Mouse (Mus musculus): ENCODE results near the gene Megf11. TPM values are rescaled to one million over a fixed set of nuclear protein-coding genes. Genes with fewer than 3 reads are reported as not detected.

Gene Megf11
- polyA plus RNA-seq, 1 experiment from 2014 or later, result 18.0 TPM

DNA sequence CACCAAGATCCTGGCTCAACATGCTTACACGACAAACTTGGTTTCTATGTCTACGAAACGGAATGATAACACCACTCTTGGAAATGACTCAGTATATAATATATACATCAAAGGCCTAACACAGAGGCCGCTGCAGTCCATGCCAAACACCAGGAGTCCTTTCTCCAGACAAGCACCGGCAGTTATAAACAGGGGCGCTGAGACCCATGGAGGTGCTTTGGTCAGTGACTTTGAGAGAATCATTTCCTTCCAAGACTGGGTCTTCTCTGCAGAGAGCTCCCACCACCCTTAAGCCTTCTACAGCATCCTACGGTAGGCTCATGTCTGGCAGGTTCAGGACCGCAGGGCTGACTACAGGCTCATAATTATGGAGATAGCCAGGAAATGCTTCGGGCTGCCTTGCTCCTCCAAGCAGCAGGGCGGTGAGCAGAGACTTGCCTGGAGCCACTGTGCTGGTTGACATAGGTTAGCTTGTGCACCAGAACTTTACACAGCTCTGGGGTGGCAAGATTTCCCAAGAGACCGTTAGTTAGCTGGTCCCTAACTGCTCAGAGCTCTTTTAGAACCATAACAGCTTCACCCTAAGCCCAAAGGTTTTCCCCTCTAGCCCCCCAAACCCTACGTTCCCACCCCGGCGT, 219.8 kb downstream of the Megf11 start:
- Histone ChIP-seq H3K27me3 (0 out of 2 replicates have a peak, but pooled peaks cover 3% of the 10 kb centered on the region), H3K4me1 (replicated peaks) (peaks cover 59% of the 10 kb centered on the region), H3K27ac (replicated peaks) (peak overlapping the region; percentile 66), H3K4me2 (no peak overlapping the region), H3K9ac (no peak overlapping the region), H3K36me3 (no peaks in the 10 kb centered on the region), H3K4me3 (no peak overlapping the region), H3K9me3 (no peaks in the 10 kb centered on the region)
- peak; percentile 19 for ATAC-seq (ENCODE audit: low read depth)
- 65% methylated on average over 14 of the region's 14 CpGs for whole genome bisulfite sequencing

GRCm38 (mm10) chr9:64605735-64606349, 220.4 kb downstream of the Megf11 start:
- H3K4me3 ChIP-seq, result no peak overlapping the region
- H3K4me2 ChIP-seq, result no peak overlapping the region
- H3K27me3 ChIP-seq, result 0 out of 2 replicates have a peak, but pooled peaks cover 3% of the 10 kb centered on the region
- H3K9ac ChIP-seq, result no peak overlapping the region
- ATAC-seq (ENCODE audit: low read depth), result peak; percentile 86
- no peaks in the 10 kb centered on the region for H3K9me3 ChIP-seq
- H3K27ac ChIP-seq (replicated peaks), result peak overlapping the region; percentile 66
- H3K36me3 ChIP-seq, result no peaks in the 10 kb centered on the region
- peaks cover 66% of the 10 kb centered on the region for H3K4me1 ChIP-seq (replicated peaks)
- 11% methylated on average over 13 of the region's 13 CpGs for WGBS

DNA sequence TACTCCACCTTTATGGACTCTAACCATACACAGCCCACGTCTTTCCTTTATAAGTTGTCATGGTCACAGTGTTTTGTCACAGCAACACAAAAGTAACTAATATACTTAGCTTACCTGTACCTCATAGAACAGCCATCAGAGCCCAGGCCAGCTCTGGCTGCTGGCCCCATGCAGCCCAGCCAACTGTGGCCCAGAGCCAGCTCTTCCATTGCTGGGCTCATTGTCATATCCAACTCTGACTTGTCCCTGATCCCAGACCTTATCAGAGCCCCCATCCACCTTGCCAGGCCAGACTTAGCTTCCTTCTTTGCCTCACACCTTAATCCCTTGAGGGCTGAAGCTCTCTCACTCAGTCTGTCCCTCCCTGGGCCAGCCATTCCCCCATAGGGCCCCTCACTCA, 221.6 kb downstream of the Megf11 start:
- ATAC-seq (ENCODE audit: low read depth), result no peak

DNA sequence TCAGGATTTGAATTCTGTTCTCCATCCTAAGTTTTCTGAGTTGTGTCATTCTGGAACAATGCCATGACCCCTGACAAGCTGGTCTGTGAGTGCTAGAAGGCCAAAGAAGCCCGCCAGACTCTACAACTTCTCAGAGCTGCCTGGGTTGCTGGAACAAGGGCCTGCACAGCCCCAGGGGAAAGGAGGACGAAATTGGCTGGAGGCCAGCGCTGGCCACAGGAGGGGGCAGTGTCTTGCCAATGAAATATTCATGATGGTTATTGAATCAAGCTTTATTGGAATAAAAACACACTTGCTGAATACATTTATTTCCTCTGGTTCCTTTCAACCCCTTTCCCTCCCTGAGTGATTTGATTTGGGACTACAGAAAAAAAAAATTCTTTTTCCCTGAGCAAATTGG, 224.1 kb downstream of the Megf11 start:
- H3K4me2 ChIP-seq, result no peak overlapping the region
- no peak overlapping the region for H3K9ac ChIP-seq
- H3K27ac ChIP-seq (replicated peaks), result peak overlapping the region; percentile 39; the same call in 1 of the 2 replicates
- H3K36me3 ChIP-seq, result no peaks in the 10 kb centered on the region
- peaks cover 81% of the 10 kb centered on the region for H3K4me1 ChIP-seq (replicated peaks)
- H3K9me3 ChIP-seq, result no peaks in the 10 kb centered on the region
- no peak for ATAC-seq (ENCODE audit: low read depth)
- 0 out of 2 replicates have a peak, but pooled peaks cover 3% of the 10 kb centered on the region for H3K27me3 ChIP-seq
- WGBS, result 19% methylated on average over 3 of the region's 3 CpGs
- H3K4me3 ChIP-seq, result no peak overlapping the region

More for the DNA sequence above, 221.6 kb downstream of the Megf11 start:
- Histone ChIP-seq H3K36me3 (no peaks in the 10 kb centered on the region), H3K9ac (no peak overlapping the region), H3K9me3 (no peaks in the 10 kb centered on the region), H3K27ac (replicated peaks) (peak overlapping the region; percentile 66; the same call in 1 of the 2 replicates), H3K27me3 (0 out of 2 replicates have a peak, but pooled peaks cover 3% of the 10 kb centered on the region), H3K4me3 (no peak overlapping the region), H3K4me2 (no peak overlapping the region), H3K4me1 (replicated peaks) (peaks cover 78% of the 10 kb centered on the region)
- WGBS, result 97% methylated on average over 1 of the region's 1 CpGs

- no peaks in the 10 kb centered on the region for H3K9me3 ChIP-seq
- peaks cover 53% of the 10 kb centered on the region for H3K4me1 ChIP-seq (replicated peaks)
- no peaks in the 10 kb centered on the region for H3K36me3 ChIP-seq
- H3K4me3 ChIP-seq, result no peak overlapping the region
- H3K9ac ChIP-seq, result 0 out of 2 replicates have a peak overlapping the region, but pooled peaks have one; percentile 2
- H3K27ac ChIP-seq (replicated peaks), result peak overlapping the region; percentile 82
- H3K4me2 ChIP-seq, result peak overlapping the region; percentile 35
- H3K27me3 ChIP-seq, result peaks cover 8% of the 10 kb centered on the region
- WGBS, result 9% methylated on average over 7 of the region's 7 CpGs
- peak; percentile 83 for ATAC-seq (ENCODE audit: low read depth)
These were observed 226.9 kb downstream of the Megf11 start for GRCm38 (mm10) chr9:64612121-64612983.

GRCm38 (mm10) chr9:64612984-64613649, 227.7 kb downstream of the Megf11 start:
- Histone ChIP-seq H3K4me2 (peak overlapping the region; percentile 35; the same call in 1 of the 2 replicates), H3K4me3 (no peak overlapping the region), H3K27me3 (peaks cover 7% of the 10 kb centered on the region), H3K9me3 (no peaks in the 10 kb centered on the region), H3K36me3 (no peaks in the 10 kb centered on the region), H3K4me1 (replicated peaks) (peaks cover 51% of the 10 kb centered on the region), H3K9ac (no peak overlapping the region), H3K27ac (replicated peaks) (peak overlapping the region; percentile 82)
- 46% methylated on average over 7 of the region's 7 CpGs for whole genome bisulfite sequencing
- ATAC-seq (ENCODE audit: low read depth), result 0 out of 2 replicates have a peak, but pooled peaks have one; percentile 21

DNA sequence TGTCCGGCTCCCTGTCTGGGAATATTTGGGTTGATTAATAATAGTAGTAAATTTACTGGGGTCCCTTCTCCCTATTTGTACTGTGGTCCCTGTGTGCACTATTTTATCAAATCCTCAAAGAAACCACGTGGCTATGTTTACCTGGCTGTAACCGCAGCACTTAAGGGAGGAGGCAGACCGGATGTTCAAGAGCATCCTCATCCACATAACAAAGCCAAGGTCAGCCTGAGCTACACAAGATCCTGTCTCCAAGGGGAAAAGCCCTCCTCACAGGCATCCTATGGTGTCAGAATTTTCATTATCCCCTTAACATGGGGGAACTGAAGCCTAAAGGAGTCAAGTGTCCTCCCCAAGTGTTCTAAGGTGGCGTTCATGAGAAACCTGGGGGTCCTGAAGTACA, 232.0 kb downstream of the Megf11 start:
- no peak for ATAC-seq (ENCODE audit: low read depth)
- H3K27me3 ChIP-seq, result peaks cover 7% of the 10 kb centered on the region
- no peak overlapping the region for H3K27ac ChIP-seq (replicated peaks)
- H3K4me1 ChIP-seq (replicated peaks), result peaks cover 54% of the 10 kb centered on the region
- no peak overlapping the region for H3K4me2 ChIP-seq
- H3K4me3 ChIP-seq, result no peak overlapping the region
- no peaks in the 10 kb centered on the region for H3K36me3 ChIP-seq
- no peaks in the 10 kb centered on the region for H3K9me3 ChIP-seq
- H3K9ac ChIP-seq, result no peak overlapping the region
- WGBS, result 54% methylated on average over 5 of the region's 5 CpGs

GRCm38 (mm10) chr9:64618433-64618832, 233.0 kb downstream of the Megf11 start:
- Histone ChIP-seq H3K4me1 (replicated peaks) (peaks cover 48% of the 10 kb centered on the region), H3K4me3 (no peak overlapping the region), H3K27ac (replicated peaks) (no peak overlapping the region), H3K27me3 (peaks cover 7% of the 10 kb centered on the region), H3K36me3 (no peaks in the 10 kb centered on the region), H3K4me2 (no peak overlapping the region), H3K9me3 (no peaks in the 10 kb centered on the region), H3K9ac (no peak overlapping the region)
- ATAC-seq (ENCODE audit: low read depth), result no peak
- 56% methylated on average over 3 of the region's 3 CpGs for WGBS

DNA sequence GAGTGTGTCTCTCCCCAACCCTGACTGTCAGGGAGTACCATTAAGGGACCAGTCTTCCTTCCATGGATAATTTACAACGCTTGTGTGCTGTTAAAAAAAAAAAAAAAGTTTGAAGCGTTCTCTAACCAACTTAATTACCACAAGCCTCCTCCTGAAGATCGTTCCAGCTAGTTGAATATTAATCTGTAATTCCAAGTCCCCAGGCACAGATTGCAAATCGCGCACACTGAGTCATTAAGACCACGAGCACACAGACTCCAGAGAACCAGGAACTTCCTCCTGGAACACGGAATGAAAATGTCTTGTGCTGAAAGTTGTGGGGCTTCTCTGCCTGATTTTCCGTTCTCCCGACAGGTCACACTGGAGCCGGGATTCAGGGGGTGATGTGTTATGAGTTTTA, 234.0 kb downstream of the Megf11 start:
- no peak overlapping the region for H3K4me3 ChIP-seq
- H3K36me3 ChIP-seq, result no peaks in the 10 kb centered on the region
- H3K4me1 ChIP-seq (replicated peaks), result peaks cover 48% of the 10 kb centered on the region
- peaks cover 7% of the 10 kb centered on the region for H3K27me3 ChIP-seq
- no peak for ATAC-seq (ENCODE audit: low read depth)
- H3K4me2 ChIP-seq, result no peak overlapping the region
- no peak overlapping the region for H3K27ac ChIP-seq (replicated peaks)
- H3K9ac ChIP-seq, result no peak overlapping the region
- WGBS, result 51% methylated on average over 10 of the region's 10 CpGs
- no peaks in the 10 kb centered on the region for H3K9me3 ChIP-seq

- peaks cover 48% of the 10 kb centered on the region for H3K4me1 ChIP-seq (replicated peaks)
- no peak overlapping the region for H3K9ac ChIP-seq
- H3K36me3 ChIP-seq, result no peaks in the 10 kb centered on the region
- no peak overlapping the region for H3K4me3 ChIP-seq
- no peak overlapping the region for H3K4me2 ChIP-seq
- WGBS, result 66% methylated on average over 8 of the region's 8 CpGs
- no peaks in the 10 kb centered on the region for H3K9me3 ChIP-seq
- H3K27ac ChIP-seq (replicated peaks), result no peak overlapping the region
- no peak for ATAC-seq (ENCODE audit: low read depth)
- H3K27me3 ChIP-seq, result peaks cover 2% of the 10 kb centered on the region; the same call in 1 of the 2 replicates
These were observed 235.2 kb downstream of the Megf11 start for GRCm38 (mm10) chr9:64620596-64620995.

DNA sequence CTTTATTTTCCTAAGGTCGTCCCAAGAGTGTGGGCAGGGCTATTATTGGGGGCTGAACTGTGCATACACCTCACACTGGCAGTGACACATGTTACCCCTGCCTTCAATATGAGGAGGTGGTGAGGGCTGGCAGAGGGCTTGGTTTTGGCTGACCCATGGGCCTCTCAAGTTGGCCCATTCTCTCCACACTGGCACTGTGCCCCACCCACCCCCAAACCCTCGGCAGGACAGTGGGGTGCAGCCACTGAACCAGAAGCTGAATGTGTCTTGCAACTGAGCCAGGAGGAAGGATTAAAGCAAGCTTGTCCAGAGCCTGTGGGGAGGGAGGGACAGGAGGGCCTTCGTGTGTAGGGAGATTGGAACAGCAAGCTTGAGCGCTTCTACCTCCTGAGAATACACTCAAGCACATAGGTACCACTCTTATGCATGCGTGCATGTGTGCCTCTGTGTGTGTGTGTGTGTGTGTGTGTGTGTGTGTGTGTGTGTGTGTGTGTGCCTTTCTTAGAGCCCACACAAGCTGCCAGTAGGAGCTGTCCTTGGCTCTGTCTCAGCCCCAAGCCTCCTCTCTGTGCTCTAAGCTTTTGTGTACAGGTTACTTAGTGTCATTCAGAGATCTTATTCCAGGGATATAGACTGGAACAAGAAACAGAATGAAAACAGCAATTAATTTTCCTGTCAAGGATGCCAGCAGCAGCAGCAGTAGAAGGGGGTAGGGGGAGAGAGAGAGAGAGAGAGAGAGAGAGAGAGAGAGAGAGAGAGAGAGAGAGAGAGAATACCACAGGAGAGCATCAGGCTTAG, 236.3 kb downstream of the Megf11 start:
- 44% methylated on average over 5 of the region's 5 CpGs for WGBS
- Histone ChIP-seq H3K4me2 (no peak overlapping the region), H3K36me3 (no peaks in the 10 kb centered on the region), H3K27ac (replicated peaks) (0 out of 2 replicates have a peak overlapping the region, but pooled peaks have one; percentile 28), H3K9me3 (no peaks in the 10 kb centered on the region), H3K4me3 (no peak overlapping the region), H3K27me3 (no peaks in the 10 kb centered on the region; the same call in 1 of the 2 replicates), H3K4me1 (replicated peaks) (peaks cover 48% of the 10 kb centered on the region), H3K9ac (no peak overlapping the region)
- ATAC-seq (ENCODE audit: low read depth), result peak; percentile 60; the same call in 1 of the 2 replicates

Data from neural tube, embryonic 13.5 days (tissue).